Mouse (Mus musculus) ZHBTc4 (cell line): Measurements from ENCODE around the gene Mms22l.
"Not testable (repeated sequence)": the region's sequence is repeated elsewhere in the genome, so short reads cannot be mapped to it uniquely, and the experiment has no call there.

Source experiments
- DNase-seq: peaks from one replicate; pipeline ENCODE4 v3.0.0-alpha.2; 2011; ENCODE audit warnings: low read depth, low spot score

Gene Mms22l

DNA sequence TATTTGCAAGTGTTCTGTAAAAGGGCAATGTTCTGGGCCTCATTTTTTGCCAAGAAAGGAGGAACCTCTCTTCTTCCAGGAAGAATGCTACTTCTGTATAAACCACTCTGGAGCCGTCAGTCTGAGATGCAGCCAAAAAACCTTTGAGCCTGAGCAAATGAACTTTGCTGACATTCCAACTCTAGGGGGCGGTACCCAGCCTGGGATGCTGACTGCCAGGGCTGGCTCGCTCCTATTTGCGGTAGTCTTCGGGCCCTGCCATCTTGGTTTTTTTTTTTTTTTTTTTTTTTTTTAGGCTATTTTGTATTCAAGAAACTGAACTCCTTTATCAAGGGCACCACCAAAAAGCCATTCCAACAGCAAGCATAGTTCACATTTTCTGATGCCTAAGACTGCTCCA, 124.2 kb downstream of the Mms22l start:
- peak; percentile 53 for DNase-seq

- no peak for DNase-seq
These were observed 125.4 kb downstream of the Mms22l start for GRCm38 (mm10) chr4:24621422-24622187.

- no peak for DNase-seq
These were observed 129.8 kb downstream of the Mms22l start for GRCm38 (mm10) chr4:24625951-24626584.

DNA sequence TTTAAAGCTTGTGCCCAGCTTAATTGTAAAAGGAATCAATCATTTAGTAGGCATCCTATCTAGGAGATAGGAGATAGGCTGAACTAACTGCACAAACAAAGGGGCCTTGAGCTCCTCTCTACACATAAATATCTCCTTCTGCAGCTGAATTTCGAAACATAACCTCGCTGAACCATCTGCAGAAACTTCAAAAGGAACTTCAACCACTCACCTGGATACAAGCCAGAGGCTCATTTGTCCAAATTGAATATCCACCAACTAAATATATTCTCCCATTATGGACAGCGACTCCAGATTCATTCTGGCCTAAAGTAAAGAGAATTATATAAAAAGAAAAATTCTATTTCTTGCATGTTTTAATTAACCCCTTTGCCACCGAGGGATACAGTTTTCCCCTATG, 130.4 kb downstream of the Mms22l start:
- no peak for DNase-seq

DNA sequence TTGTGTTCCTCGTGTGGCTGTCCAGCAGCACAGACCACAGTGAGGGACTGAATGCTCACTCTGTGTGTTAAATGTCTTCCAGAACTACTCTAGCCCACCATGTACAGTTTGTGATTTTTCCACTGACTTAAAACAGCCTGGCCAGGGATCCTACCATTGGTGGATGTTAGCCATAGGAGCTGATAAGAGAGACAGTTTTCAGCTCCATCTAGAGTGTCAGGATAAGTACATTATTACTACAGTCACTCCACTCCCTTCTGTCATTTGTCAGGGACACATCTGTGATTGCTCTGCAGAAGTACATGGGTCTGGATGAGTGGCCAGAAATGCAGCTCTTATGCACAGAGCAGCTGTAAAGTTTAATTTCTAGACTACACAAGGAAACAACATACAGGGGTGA, 131.6 kb downstream of the Mms22l start:
- DNase-seq = no peak

DNA sequence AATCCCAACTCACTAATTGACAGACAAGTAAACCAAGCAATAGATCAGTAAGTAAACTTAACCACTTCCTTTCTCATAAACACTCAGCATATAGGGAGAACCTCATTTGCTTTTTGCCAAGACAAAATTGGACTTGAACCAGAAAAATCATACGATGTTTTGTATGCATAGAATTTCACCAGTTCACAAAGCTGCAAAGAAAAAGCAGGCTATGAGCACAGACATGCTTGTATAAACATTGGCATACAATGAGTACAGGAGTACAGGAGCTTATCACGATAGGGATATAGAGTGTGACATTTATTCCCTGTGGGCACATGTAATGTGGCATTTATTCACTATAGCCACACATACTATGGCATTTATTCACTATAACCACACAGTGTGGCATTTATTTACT, 134.2 kb downstream of the Mms22l start:
- DNase-seq = no peak

DNA sequence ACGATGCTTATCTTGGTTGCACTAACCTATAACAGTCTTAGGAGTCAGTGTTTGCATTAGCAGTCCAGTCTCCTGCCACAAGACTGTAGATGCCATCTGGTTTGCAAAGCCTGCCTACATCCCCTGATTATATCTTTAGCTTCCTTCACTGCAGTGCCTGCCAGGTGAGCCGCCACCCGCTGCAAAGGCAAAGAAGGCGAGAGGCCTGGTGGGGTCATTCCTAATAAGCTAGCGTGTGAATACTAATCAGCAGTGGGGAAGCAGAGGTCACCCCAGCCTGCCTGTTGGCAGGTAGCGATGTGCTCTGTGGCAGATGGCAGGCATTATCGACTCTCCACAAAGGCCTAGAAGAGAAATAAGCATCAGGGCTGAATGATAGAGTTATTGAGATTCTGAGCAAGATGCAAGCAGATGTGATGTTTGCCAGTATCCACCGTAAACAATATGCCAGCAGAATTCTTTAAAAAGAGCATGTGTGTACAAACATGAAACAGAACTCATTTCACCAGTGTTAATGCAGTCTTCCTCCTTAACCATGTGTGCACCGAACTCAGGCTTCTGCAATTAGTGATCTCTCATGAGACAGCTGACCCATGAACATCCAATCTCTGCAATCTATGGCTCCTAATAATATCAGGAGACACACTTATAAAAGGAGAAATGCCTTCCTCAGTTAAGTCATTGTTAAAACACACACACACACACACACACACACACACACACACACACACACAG, 135.1 kb downstream of the Mms22l start:
- DNase-seq = no peak

- no peak for DNase-seq
These were observed 146.1 kb downstream of the Mms22l start for GRCm38 (mm10) chr4:24642306-24642705.

- DNase-seq = not testable (repeated sequence)
These were observed 148.5 kb downstream of the Mms22l start for GRCm38 (mm10) chr4:24644735-24645134.
